Mouse (Mus musculus) right cerebral cortex, adult 18-20 months (tissue): ENCODE measurements at regions not wholly inside any gene's neighbourhood (a gene's known extent, or its start where the extent isn't known, plus 50 kb on each side); places are given as distances from the start of the nearest gene placed in this dataset.

Experiments
- DNase-seq: peaks from one replicate; pipeline ENCODE4 v3.0.0; 2022; ENCODE audit warnings: mixed read lengths

GRCm38 (mm10) chr5:43089941-43090340, 143.0 kb upstream of the Cpeb2 start:
- DNase-seq, result no peak

DNA sequence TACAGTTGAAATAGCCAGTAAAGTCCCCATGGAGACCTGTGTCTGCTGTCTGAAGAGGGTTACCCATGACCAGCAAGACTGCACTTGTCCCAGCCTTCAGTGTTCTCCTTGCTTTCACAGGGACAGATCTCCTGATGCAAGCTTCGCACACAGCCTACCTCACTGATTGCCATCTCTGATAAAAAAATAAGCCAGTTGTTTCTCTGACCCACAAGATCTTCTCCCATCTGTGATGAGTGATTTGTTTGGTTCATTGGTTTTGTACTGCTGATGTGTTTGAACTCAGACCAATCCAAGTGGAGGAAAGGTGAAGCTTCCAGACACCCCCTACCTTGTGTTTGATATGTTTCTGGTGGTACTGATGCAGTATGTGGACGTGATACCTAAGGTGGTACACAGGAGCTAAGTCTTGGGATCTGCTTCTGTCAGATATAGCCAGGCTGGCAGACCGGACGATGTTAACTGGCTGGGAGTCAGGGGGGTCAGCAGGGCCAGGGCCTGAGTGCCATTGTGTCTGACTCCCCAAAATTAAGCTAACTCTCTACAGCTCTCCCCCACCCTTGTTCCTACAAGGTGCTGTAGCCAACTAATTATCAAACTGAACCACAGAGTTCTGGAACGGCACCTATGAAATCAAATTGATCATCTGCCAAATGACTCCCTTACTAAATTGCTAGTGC, 139.2 kb upstream of the Cpeb2 start:
- DNase-seq, result no peak

DNA sequence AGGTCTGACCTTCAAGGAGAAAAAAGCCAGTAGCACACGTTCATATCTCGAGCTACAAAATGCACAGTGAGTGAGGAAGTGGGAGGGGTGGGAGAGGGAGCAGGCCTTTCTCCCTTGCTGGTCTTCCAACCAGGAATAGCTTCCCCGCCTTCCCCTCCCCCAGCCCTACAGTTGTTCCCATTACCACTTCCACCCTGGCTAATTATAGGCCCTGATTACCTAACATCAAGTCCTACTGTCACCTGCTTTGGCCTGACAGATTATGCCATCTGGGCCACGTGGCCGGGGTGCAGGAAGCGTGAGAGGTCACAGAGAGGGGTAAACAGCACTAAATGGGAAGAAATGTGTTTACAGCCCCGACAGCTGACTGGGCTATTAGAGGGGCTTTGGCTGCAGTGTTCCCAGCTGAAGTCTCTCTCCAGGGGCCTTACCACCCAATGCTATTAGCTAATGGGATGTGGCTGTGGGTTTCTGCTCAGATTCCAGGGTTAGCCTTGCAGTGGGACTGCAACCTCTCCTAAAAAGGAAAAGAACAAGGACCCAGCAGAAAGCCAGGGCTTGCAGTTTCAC, 138.6 kb upstream of the Cpeb2 start:
- DNase-seq, result no peak

GRCm38 (mm10) chr5:43102000-43102459, 130.9 kb upstream of the Cpeb2 start:
- DNase-seq, result no peak

GRCm38 (mm10) chr5:43102590-43102989, 130.4 kb upstream of the Cpeb2 start:
- DNase-seq, result no peak

- peak; percentile 28 for DNase-seq
Measured at GRCm38 (mm10) chr5:43103728-43104127, 129.2 kb upstream of the Cpeb2 start.

GRCm38 (mm10) chr5:43105528-43105927, 127.4 kb upstream of the Cpeb2 start:
- DNase-seq, result no peak

DNA sequence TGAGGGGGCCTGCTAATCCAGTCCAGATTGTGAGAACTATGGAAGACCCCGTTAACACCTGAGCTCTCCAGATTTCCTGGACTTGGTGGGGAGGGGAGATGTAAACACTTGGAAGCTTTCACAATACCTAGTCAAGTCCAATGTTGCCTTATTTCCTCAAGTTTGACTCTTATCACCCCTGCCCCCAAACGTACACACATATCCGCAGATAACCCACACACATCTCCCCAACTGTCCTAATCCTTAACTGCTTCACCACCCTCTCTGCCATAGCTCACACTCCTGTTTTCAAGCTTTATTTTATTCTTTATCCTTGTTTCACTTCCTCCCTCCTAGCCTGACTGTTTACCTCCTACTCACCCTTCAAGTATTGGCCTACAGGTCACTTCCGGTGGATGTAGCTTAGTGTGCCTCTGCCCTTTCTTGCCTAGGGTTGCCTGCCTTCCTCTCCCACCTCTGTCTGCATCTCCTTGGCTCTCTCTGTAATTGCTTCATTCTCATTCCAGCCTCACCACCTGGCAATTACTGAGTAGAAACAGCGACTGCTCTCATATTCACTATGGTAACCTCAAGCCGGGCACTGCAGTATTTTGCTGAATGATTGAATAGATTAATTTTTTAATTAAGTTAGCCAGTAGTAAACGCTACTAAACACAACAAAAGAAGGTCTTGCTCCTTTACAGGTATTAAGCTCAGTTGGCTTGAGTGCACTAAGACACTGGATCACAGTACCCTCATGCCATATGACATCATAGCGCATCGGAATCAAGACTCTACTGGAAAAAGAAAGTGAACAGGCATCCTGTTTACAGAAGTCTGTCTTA, 125.3 kb upstream of the Cpeb2 start:
- no peak for DNase-seq

GRCm38 (mm10) chr5:43108260-43108589, 124.7 kb upstream of the Cpeb2 start:
- DNase-seq, result no peak

- DNase-seq, result no peak
Measured at GRCm38 (mm10) chr5:43110122-43110521, 122.8 kb upstream of the Cpeb2 start.

GRCm38 (mm10) chr5:43111740-43112139, 121.2 kb upstream of the Cpeb2 start:
- no peak for DNase-seq

- DNase-seq, result no peak
Measured at GRCm38 (mm10) chr5:43113405-43114119, 119.4 kb upstream of the Cpeb2 start.

GRCm38 (mm10) chr5:43115507-43115906, 117.5 kb upstream of the Cpeb2 start:
- no peak for DNase-seq

- no peak for DNase-seq
Measured at GRCm38 (mm10) chr5:43116821-43117220, 116.1 kb upstream of the Cpeb2 start.

DNA sequence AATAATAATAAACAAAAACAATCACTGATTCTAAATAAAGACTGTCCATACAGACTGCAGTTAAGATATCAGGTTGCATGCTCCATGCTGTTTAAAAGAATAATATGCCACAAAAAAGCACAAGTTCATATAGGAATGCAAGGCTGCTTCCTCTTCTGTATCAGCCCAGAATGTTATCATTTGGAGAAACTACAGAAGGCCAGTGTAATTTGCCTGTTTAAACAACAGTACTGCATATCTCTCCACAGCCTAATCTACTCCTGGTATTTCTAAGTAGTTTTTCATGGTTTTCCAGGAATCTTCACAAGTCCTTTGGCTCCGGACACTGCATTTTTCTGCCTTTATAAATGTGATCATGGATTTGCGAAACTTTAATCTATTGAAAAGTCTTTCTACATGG, 111.9 kb upstream of the Cpeb2 start:
- DNase-seq, result no peak

GRCm38 (mm10) chr5:43124301-43124700, 108.7 kb upstream of the Cpeb2 start:
- DNase-seq, result no peak

DNA sequence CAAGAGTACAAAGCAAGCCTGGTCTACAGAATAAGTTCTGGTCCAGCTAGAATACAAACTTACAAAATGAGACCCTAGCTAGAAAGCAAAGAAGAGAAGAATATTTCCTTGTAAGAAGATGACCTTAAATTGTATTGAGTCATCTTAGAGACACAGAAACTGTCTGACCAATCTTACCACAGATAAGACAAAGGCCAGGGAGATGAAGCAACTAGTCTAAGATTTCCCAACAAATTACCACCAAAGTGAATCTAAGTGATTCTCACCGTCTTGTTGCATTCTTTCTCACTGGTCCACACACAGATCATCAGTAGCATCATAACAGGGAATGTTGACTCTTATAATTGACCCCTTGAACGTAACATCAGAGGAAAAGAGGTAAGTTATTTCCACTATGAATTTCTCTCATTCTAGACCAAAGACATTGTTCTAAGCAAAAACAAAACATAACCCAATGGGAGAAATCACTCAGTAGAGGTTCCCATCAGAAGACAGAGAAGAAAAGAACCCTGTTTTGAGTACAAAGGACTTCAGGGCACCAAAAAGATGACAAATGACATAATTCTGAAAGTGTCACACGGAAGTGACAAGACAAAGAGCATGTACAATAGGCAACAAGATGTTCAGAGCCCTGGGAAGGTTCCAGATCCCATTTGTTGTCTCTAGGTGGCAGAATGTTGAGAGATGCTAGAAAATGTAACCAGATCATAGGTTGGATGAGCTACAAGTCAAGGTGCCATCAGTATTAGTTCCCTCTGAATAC, 107.0 kb upstream of the Cpeb2 start:
- no peak for DNase-seq

- DNase-seq, result peak; percentile 64
Measured at GRCm38 (mm10) chr5:43130377-43130776, 102.6 kb upstream of the Cpeb2 start.

- no peak for DNase-seq
Measured at GRCm38 (mm10) chr5:43130901-43131557, 101.9 kb upstream of the Cpeb2 start.

GRCm38 (mm10) chr5:43133672-43134071, 99.3 kb upstream of the Cpeb2 start:
- no peak for DNase-seq

DNA sequence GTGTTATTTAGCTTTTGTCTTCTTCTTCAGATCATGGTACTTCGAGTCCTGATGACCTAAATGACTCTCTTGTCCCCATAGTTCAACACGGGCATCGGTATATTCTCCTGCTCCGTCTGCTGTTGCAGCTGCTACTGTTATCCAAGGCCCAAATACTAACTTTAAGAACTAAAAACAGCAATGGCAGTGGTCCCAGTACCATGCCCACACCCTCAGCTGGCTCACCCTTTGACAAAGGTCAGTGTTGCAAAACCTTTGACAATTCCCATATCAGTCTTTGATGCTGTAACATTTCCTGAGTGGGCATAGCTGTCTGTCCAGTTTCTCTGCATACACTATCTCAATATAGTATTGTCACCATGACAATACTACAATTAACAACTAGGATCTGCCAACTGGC, 96.8 kb upstream of the Cpeb2 start:
- no peak for DNase-seq

- no peak for DNase-seq
Measured at GRCm38 (mm10) chr5:43137777-43138176, 95.2 kb upstream of the Cpeb2 start.
